In the genomic region with DNA sequence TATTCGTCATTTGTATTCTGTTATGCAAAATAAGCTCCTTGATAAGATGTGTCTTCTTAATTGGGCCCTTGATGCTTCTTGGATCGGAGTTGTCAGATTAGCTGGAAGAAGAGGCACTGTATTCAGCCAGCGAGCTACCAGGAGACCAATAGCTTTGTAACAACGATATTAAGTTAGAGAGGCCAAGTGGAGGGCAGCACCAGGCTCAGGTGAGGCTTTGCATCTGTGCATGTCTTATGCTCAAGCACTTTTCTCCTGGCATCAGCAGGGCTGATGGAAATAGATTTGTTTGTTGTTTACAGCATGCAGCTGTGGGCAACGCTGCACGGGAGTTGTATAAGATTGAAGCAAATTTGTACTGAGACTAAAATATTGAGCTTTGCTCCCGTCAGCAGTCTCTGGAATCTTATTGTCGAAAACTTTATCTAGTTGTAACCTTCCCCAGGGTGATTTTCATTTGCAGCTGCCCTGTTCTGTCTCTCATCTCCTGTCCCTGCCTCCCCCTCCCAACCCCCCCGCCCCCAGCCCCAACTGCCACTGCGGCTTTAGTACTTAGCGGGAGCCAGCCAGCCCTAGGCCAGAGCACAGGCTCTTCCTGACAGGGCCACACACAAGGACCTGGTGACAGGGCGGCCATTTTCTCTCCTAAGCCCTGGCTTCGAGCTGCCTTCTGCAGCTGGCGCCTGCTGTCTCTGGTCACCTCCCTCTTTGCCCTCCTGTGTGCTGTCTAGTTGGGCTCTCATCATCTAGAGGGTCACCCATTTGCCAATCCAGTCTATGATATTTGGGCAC, we compare ENCODE assay signal across 13 mouse cellular contexts.
A peak's percentile ranks its signal among the peaks of the same experiment; 100 is the strongest.
DNase-seq lines count a peak whose midpoint lies in the region; ATAC-seq lines count a peak whose summit lies in the region.
"Had no signal": no experiment of that assay in that cellular context is flagged by ENCODE, and none has a peak within 500 bp of the region (broad histone marks: within the 10 kb centered on the region; RNA-seq: fewer than 3 reads in every experiment).

No protein-coding gene starts in this region.

- no peak overlapping the region for H3K4me2 ChIP-seq in forebrain, embryonic 15.5 days (replicated peaks)
- no peak overlapping the region for H3K4me2 ChIP-seq in forebrain, embryonic 14.5 days (ENCODE audit: low read length)
- H3K4me2 ChIP-seq in kidney, embryonic 16.5 days (replicated peaks; ENCODE audit: low read depth, low read length): no peak overlapping the region
- no peak overlapping the region for H3K4me2 ChIP-seq in neural tube, embryonic 13.5 days
- H3K4me2 ChIP-seq: liver, embryonic 11.5 days had no signal

- no peaks in the 10 kb centered on the region for H3K9me3 ChIP-seq in forebrain, embryonic 15.5 days
- no peaks in the 10 kb centered on the region for H3K9me3 ChIP-seq in forebrain, embryonic 14.5 days (replicated peaks; ENCODE audit: control insufficient read depth, low read length)
- no peaks in the 10 kb centered on the region for H3K9me3 ChIP-seq in kidney, embryonic 16.5 days (ENCODE audit: low read length)
- no peaks in the 10 kb centered on the region for H3K9me3 ChIP-seq in limb, embryonic 10.5 days (replicated peaks)
- no peaks in the 10 kb centered on the region for H3K9me3 ChIP-seq in neural tube, embryonic 13.5 days

- H3K36me3 ChIP-seq in forebrain, embryonic 15.5 days: no peaks in the 10 kb centered on the region
- H3K36me3 ChIP-seq in forebrain, embryonic 14.5 days (ENCODE audit: control insufficient read depth, insufficient read depth, low read length): no peaks in the 10 kb centered on the region
- no peaks in the 10 kb centered on the region for H3K36me3 ChIP-seq in kidney, embryonic 16.5 days (ENCODE audit: insufficient read depth, low read length)
- H3K36me3 ChIP-seq in limb, embryonic 10.5 days: no peaks in the 10 kb centered on the region
- H3K36me3 ChIP-seq in neural tube, embryonic 13.5 days: no peaks in the 10 kb centered on the region
- H3K36me3 ChIP-seq: G1E had no signal

- 0 out of 2 replicates have a peak, but pooled peaks have one; percentile 19 for ATAC-seq in forebrain, embryonic 15.5 days (replicated peaks)
- ATAC-seq in forebrain, embryonic 14.5 days: no peak
- no peak for ATAC-seq in kidney, embryonic 16.5 days (ENCODE audit: low FRiP score, low TSS enrichment)
- ATAC-seq in neural tube, embryonic 13.5 days (ENCODE audit: low read depth): peak; percentile 76

- no peak overlapping the region for H3K27ac ChIP-seq in forebrain, embryonic 15.5 days (replicated peaks)
- no peak overlapping the region for H3K27ac ChIP-seq in forebrain, embryonic 14.5 days (ENCODE audit: low read depth, low read length)
- peak overlapping the region; percentile 9; the same call in 1 of the 2 replicates for H3K27ac ChIP-seq in kidney, embryonic 16.5 days (ENCODE audit: low read length)
- H3K27ac ChIP-seq in limb, embryonic 10.5 days: peak overlapping the region; percentile 79
- H3K27ac ChIP-seq in neural tube, embryonic 13.5 days (replicated peaks): peak overlapping the region; percentile 86

- no peak for DNase-seq in forebrain, embryonic 14.5 days (ENCODE audit: low spot score)
- no peak for DNase-seq in kidney, adult 11 months
- DNase-seq in limb, embryonic 10.5 days (ENCODE audit: low spot score): no peak
- no peak for DNase-seq in natural killer cell, adult 2 months (ENCODE audit: low spot score in 2 of 2)
- DNase-seq in lung, postnatal 25 days (ENCODE audit: low spot score): no peak
- DNase-seq: gastrocnemius, postnatal 25 days; kidney, adult 18-20 months; thymus, adult 2 months had no signal

- no peak overlapping the region for H3K4me3 ChIP-seq in forebrain, embryonic 15.5 days
- H3K4me3 ChIP-seq in forebrain, embryonic 14.5 days (ENCODE audit: low read depth, low read length): no peak overlapping the region
- H3K4me3 ChIP-seq in kidney, embryonic 16.5 days (ENCODE audit: low read length): no peak overlapping the region
- no peak overlapping the region for H3K4me3 ChIP-seq in limb, embryonic 10.5 days
- H3K4me3 ChIP-seq in neural tube, embryonic 13.5 days: no peak overlapping the region

- 60% methylated on average over 14 of the region's 14 CpGs for WGBS in forebrain, embryonic 15.5 days
- 68% methylated on average over 14 of the region's 14 CpGs for WGBS in forebrain, embryonic 14.5 days
- 68% methylated on average over 14 of the region's 14 CpGs for WGBS in kidney, embryonic 16.5 days
- 77% methylated on average over 14 of the region's 14 CpGs for WGBS in limb, embryonic 10.5 days
- WGBS in neural tube, embryonic 13.5 days: 62% methylated on average over 14 of the region's 14 CpGs

- H3K9ac ChIP-seq in forebrain, embryonic 15.5 days (replicated peaks): no peak overlapping the region
- H3K9ac ChIP-seq in forebrain, embryonic 14.5 days (ENCODE audit: low read length): no peak overlapping the region
- no peak overlapping the region for H3K9ac ChIP-seq in kidney, embryonic 16.5 days (replicated peaks; ENCODE audit: low read length)
- H3K9ac ChIP-seq in neural tube, embryonic 13.5 days: no peak overlapping the region

- peaks cover 18% of the 10 kb centered on the region for H3K4me1 ChIP-seq in forebrain, embryonic 15.5 days
- H3K4me1 ChIP-seq in forebrain, embryonic 14.5 days (ENCODE audit: control insufficient read depth, insufficient read depth, low read length): no peaks in the 10 kb centered on the region
- no peaks in the 10 kb centered on the region; the same call in 1 of the 2 replicates for H3K4me1 ChIP-seq in kidney, embryonic 16.5 days (ENCODE audit: insufficient read depth, low read length)
- H3K4me1 ChIP-seq in limb, embryonic 10.5 days: peaks cover 11% of the 10 kb centered on the region
- H3K4me1 ChIP-seq in neural tube, embryonic 13.5 days (replicated peaks): peaks cover 45% of the 10 kb centered on the region

- H3K27me3 ChIP-seq in forebrain, embryonic 15.5 days: no peaks in the 10 kb centered on the region
- no peaks in the 10 kb centered on the region for H3K27me3 ChIP-seq in forebrain, embryonic 14.5 days (replicated peaks; ENCODE audit: control insufficient read depth, insufficient read depth, low read length)
- H3K27me3 ChIP-seq in kidney, embryonic 16.5 days (ENCODE audit: insufficient read depth, low read length): no peaks in the 10 kb centered on the region
- H3K27me3 ChIP-seq in limb, embryonic 10.5 days (ENCODE audit: low read depth, poor library complexity, severe bottlenecking): no peaks in the 10 kb centered on the region
- no peaks in the 10 kb centered on the region for H3K27me3 ChIP-seq in neural tube, embryonic 13.5 days

Comparison
In these comparisons a context has a peak if more than half of its experiments do, and no peak if none do; other contexts are left out.
1. ATAC-seq: peak in forebrain, embryonic 15.5 days (single experiment) and neural tube, embryonic 13.5 days (single experiment); none in forebrain, embryonic 14.5 days (single experiment) and kidney, embryonic 16.5 days (single experiment).
2. H3K27ac ChIP-seq: peak in kidney, embryonic 16.5 days (single experiment), limb, embryonic 10.5 days (single experiment) and neural tube, embryonic 13.5 days (single experiment); none in forebrain, embryonic 15.5 days (single experiment) and forebrain, embryonic 14.5 days (single experiment).